Mouse (Mus musculus) lung, adult 2 months (tissue): Measurements from ENCODE around the gene Msi2.

Experiments
- CTCF ChIP-seq: fragments of 200-500 bp; IDR thresholded peaks from 2 replicates; pipeline ENCODE4 v1.5.1; 2011; ENCODE audit warnings: mild to moderate bottlenecking, low read length, control low read depth; ENCODE audit not compliant: insufficient read depth
- POLR2A ChIP-seq: fragments of 200-500 bp; IDR thresholded peaks from 2 replicates; pipeline ENCODE4 v1.6.1; 2011; ENCODE audit warnings: low read depth, mild to moderate bottlenecking, control low read depth, low read length, borderline replicate concordance; ENCODE audit errors: extremely low read depth

- TF ChIP-seq POLR2A (no peak), CTCF (no peak)
These were observed 254.4 kb downstream of the Msi2 start for GRCm38 (mm10) chr11:88463951-88464350.
